Mouse (Mus musculus): ENCODE results near the gene Mif4gd.

Mif4gd gene

GRCm38 (mm10) chr11:115634109-115634508 lies 21.3 kb upstream of the Mif4gd start:
- in situ Hi-C loops (cut with MboI; ENCODE audit: low sequenced_read_pairs), result no loop called here

GRCm38 (mm10) chr11:115632862-115633261 lies 20.1 kb upstream of the Mif4gd start:
- in situ Hi-C loops (cut with MboI; ENCODE audit: low sequenced_read_pairs), result no loop called here

- in situ Hi-C loops (cut with MboI; ENCODE audit: low sequenced_read_pairs), result no loop called here
Measured at GRCm38 (mm10) chr11:115632247-115632646, 19.5 kb upstream of the Mif4gd start.

- in situ Hi-C loops (cut with MboI; ENCODE audit: low sequenced_read_pairs), result no loop called here
Measured at GRCm38 (mm10) chr11:115631505-115631890, 18.7 kb upstream of the Mif4gd start.

- in situ Hi-C loops (cut with MboI; ENCODE audit: low sequenced_read_pairs), result no loop called here
Measured at GRCm38 (mm10) chr11:115630532-115631504, 18.0 kb upstream of the Mif4gd start.

- in situ Hi-C loops (cut with MboI; ENCODE audit: low sequenced_read_pairs), result no loop called here
Measured at GRCm38 (mm10) chr11:115629734-115630531, 17.2 kb upstream of the Mif4gd start.

- in situ Hi-C loops (cut with MboI; ENCODE audit: low sequenced_read_pairs), result no loop called here
Measured at GRCm38 (mm10) chr11:115628465-115629101, 15.8 kb upstream of the Mif4gd start.

- in situ Hi-C loops (cut with MboI; ENCODE audit: low sequenced_read_pairs), result no loop called here
Measured at GRCm38 (mm10) chr11:115627705-115628464, 15.1 kb upstream of the Mif4gd start, which contains the start of gene Slc25a19. TSS of gene Slc25a19 (minus strand) at chr11:115628295.

- in situ Hi-C loops (cut with MboI; ENCODE audit: low sequenced_read_pairs), result no loop called here
Measured at GRCm38 (mm10) chr11:115626824-115627616, 14.3 kb upstream of the Mif4gd start.

- in situ Hi-C loops (cut with MboI; ENCODE audit: low sequenced_read_pairs), result no loop called here
Measured at GRCm38 (mm10) chr11:115625877-115626276, 13.1 kb upstream of the Mif4gd start.

- in situ Hi-C loops (cut with MboI; ENCODE audit: low sequenced_read_pairs), result no loop called here
Measured at GRCm38 (mm10) chr11:115623487-115624070, 10.8 kb upstream of the Mif4gd start.

- in situ Hi-C loops (cut with MboI; ENCODE audit: low sequenced_read_pairs), result no loop called here
Measured at GRCm38 (mm10) chr11:115619949-115620348, 7.2 kb upstream of the Mif4gd start.

GRCm38 (mm10) chr11:115618732-115619516 lies 6.2 kb upstream of the Mif4gd start:
- in situ Hi-C loops (cut with MboI; ENCODE audit: low sequenced_read_pairs), result no loop called here

- in situ Hi-C loops (cut with MboI; ENCODE audit: low sequenced_read_pairs), result no loop called here
Measured at GRCm38 (mm10) chr11:115618001-115618400, 5.2 kb upstream of the Mif4gd start.

- in situ Hi-C loops (cut with MboI; ENCODE audit: low sequenced_read_pairs), result no loop called here
Measured at GRCm38 (mm10) chr11:115616893-115617292, 4.1 kb upstream of the Mif4gd start.

GRCm38 (mm10) chr11:115616371-115616770 lies 3.6 kb upstream of the Mif4gd start:
- in situ Hi-C loops (cut with MboI; ENCODE audit: low sequenced_read_pairs), result no loop called here

GRCm38 (mm10) chr11:115615875-115616274 lies 3.1 kb upstream of the Mif4gd start:
- in situ Hi-C loops (cut with MboI; ENCODE audit: low sequenced_read_pairs), result no loop called here

- in situ Hi-C loops (cut with MboI; ENCODE audit: low sequenced_read_pairs), result no loop called here
Measured at GRCm38 (mm10) chr11:115615108-115615825, 2.5 kb upstream of the Mif4gd start.
